Mouse (Mus musculus) ES-Bruce4 (cell line): Measurements from ENCODE around the gene Clcn1.

ENCODE experiments used
- CTCF ChIP-seq: IDR thresholded peaks from one replicate; pipeline ENCODE4 v1.8.1; 2011; ENCODE audit warnings: low read depth, low read length
- EP300 ChIP-seq: IDR thresholded peaks from 2 replicates; pipeline ENCODE4 v1.6.1; 2011; ENCODE audit warnings: low read depth, low read length; ENCODE audit not compliant: insufficient read depth
- POLR2A ChIP-seq: IDR thresholded peaks from one replicate; pipeline ENCODE4 v1.8.1; 2011; ENCODE audit warnings: low read length; ENCODE audit not compliant: insufficient read depth

DNA sequence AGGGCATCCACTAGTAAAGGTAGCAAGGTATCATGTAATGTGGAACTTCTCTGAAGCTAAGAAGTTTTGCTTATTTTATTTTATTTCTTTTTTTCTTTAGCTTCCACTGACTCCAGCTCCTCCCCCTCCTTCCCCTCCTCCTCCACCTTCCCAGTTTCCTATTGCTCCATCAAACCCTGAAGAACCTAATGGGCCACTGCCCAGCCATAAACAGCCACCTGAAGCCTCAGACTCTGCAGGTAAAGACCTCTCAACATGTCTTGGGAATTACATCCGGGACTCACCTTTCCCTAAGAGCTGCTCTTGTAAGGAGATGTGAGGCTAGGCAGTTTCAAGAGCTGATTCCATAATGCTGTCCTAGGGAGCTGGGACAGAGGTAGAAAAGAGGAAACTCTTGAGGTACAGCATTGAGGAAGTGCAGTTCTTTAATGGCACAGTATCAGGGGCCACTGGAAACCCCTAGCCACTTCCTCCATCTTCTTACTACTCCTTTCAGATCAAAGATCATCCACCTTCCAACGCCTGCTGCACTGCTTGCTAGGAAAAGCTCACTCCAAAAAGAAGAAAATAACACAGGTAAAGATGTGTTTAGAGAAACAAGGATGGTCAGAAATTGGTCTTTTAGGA, 24.1 kb downstream of the Clcn1 start:
- no peak for TF ChIP-seq CTCF
- TF ChIP-seq EP300, result no peak
- no peak for TF ChIP-seq POLR2A
